Mouse (Mus musculus) intestine, embryonic 16.5 days (tissue): ENCODE data around the gene Tasp1. TPM values are rescaled to one million over a fixed set of nuclear protein-coding genes. Genes with fewer than 3 reads are reported as not detected.
A peak's percentile ranks its signal among the peaks of the same experiment; 100 is the strongest.

ENCODE experiments used
- ATAC-seq: fragments of 200-750 bp; cut with Nextera tagmentation; 2 replicates; pipeline ENCODE4 v1.8.0; 2017; ENCODE audit warnings: moderate TSS enrichment, moderate library complexity
- H3K27ac ChIP-seq: fragments of 300-500 bp; sonication (generic); 2 replicates; pipeline ENCODE4 v1.5.1; 2014; ENCODE audit warnings: mild to moderate bottlenecking, low read length
- H3K27me3 ChIP-seq: fragments of 300-500 bp; sonication (generic); replicated peaks from 2 replicates; pipeline ENCODE4 v1.6.1; 2014; ENCODE audit warnings: low read length, control low read depth, mixed read lengths; ENCODE audit not compliant: control insufficient read depth, insufficient read depth
- H3K36me3 ChIP-seq: fragments of 300-500 bp; sonication (generic); 2 replicates; pipeline ENCODE4 v1.6.1; 2014; ENCODE audit warnings: low read length, control low read depth; ENCODE audit not compliant: control insufficient read depth, insufficient read depth
- H3K4me1 ChIP-seq: fragments of 300-500 bp; sonication (generic); 2 replicates; pipeline ENCODE4 v1.6.1; 2014; ENCODE audit warnings: low read length, control low read depth, mixed read lengths; ENCODE audit not compliant: control insufficient read depth, insufficient read depth
- H3K4me2 ChIP-seq: fragments of 300-500 bp; sonication (generic); 2 replicates; pipeline ENCODE4 v1.6.1; 2014; ENCODE audit warnings: low read depth, low read length, control low read depth
- H3K4me3 ChIP-seq: fragments of 300-500 bp; sonication (generic); 2 replicates; pipeline ENCODE4 v1.5.1; 2014; ENCODE audit warnings: mild to moderate bottlenecking, low read length
- H3K9ac ChIP-seq: fragments of 300-500 bp; sonication (generic); 2 replicates; pipeline ENCODE4 v1.6.1; 2014; ENCODE audit warnings: low read depth, low read length
- H3K9me3 ChIP-seq: fragments of 300-500 bp; sonication (generic); 2 replicates; pipeline ENCODE4 v1.6.1; 2016; ENCODE audit warnings: low read length, control low read depth; ENCODE audit not compliant: control insufficient read depth
- WGBS: fragments of 180-500 bp; shearing (Covaris S2); extraction: QIAGEN DNeasy Blood & Tissue Kit; methylation state at CpG from one replicate; pipeline ENCODE4 v1.1.7; 2014; 5-methylcytosine and 5-hydroxymethylcytosine counted together
- polyA plus RNA-seq: library from polyadenylated mRNA; unstranded; fragments of >200 nt; fragmentation: Nextera tagmentation; extraction: Ambion mirVana; gene quantifications from 2 replicates; pipeline ENCODE4 v1.2.1, GENCODE M21; 2015

Gene Tasp1
- polyA plus RNA-seq, 1 experiment from 2014 or later: 17.9 TPM

DNA sequence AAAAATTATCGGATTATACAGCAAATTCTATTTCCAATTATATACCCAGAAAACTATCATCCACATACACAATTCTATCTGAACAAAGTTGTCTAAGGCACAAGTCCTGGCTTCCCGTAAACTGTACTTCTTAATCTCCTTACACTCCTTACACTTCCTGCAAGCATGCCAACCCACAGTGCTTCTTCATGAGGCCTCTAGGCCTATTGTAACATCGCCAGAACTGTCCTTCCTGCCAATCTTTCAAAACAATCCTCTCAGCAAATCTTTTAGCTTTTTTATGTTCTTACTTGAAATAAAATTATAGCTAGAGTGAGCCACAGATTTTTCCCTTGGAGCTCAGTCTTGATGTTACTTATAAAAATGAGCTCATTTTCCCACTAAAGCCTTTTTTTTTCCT is 5.1 kb downstream of the Tasp1 start:
- WGBS: 87% methylated on average over 3 of the region's 3 CpGs
- Histone ChIP-seq H3K4me2 (no peak overlapping the region), H3K36me3 (no peaks in the 10 kb centered on the region), H3K27ac (no peak overlapping the region), H3K4me3 (no peak overlapping the region), H3K4me1 (no peaks in the 10 kb centered on the region), H3K27me3 (no peaks in the 10 kb centered on the region), H3K9me3 (0 out of 2 replicates have a peak, but pooled peaks cover 3% of the 10 kb centered on the region), H3K9ac (no peak overlapping the region)
- no peak for ATAC-seq

DNA sequence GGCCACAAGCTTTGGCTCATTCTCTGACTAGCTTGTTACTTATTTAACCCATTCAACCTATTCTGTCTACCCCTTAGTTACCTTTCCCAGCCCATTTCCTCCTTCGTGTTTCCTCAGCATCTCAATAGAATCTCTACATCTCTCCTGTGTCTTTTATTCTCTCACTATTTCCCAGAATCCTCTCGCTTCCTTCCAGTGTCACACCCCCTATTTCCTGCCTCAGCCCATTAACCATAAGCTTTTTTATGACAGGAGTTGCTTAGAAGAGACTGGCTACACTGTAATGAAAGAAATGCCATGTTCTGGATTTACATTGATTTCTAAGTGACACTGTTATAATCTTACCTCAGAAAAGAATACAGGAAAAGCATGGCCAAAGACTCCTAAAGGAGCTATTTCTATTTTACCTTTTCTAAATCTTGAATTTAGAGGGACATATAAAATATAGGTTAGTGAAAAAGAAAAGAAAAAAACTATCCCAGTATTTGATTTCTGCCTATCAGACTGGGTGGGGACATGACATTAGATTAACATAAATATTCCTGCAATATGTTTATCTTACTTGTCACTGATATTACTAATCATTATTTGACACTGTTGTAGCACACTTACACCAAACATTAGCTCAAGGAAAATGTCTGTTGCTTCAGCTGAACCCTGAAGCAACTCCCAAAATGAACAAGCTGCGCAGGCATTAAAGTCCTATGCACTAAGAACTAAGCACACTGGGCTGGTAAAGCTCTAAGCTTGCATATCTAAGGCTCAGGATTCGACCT is 6.3 kb downstream of the Tasp1 start:
- Histone ChIP-seq H3K27ac (no peak overlapping the region), H3K4me1 (no peaks in the 10 kb centered on the region), H3K4me2 (no peak overlapping the region), H3K27me3 (no peaks in the 10 kb centered on the region), H3K9me3 (no peaks in the 10 kb centered on the region), H3K36me3 (no peaks in the 10 kb centered on the region; the same call in 1 of the 2 replicates), H3K9ac (no peak overlapping the region), H3K4me3 (no peak overlapping the region)
- ATAC-seq: no peak
- WGBS: 90% methylated on average over 4 of the region's 4 CpGs

DNA sequence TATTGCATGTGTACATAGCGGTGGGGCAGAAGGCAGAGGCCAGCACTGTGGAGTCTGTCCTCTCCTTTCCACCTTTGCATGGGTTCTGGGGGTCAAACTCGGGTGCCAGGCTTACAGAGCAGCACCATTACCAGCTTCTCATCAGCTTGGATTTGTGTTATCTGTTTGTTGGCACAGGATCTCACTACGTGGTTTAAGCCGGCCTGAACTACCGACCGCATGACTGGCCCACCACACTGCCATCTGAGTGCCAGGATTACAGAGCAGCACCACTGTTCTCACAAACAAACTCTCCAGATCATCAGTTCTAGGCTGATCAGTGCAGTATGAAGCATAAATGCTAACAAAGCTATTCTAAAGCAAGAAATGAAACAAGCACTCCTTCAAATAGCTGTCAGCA is 8.5 kb downstream of the Tasp1 start:
- Histone ChIP-seq H3K4me2 (no peak overlapping the region), H3K4me1 (no peaks in the 10 kb centered on the region), H3K4me3 (no peak overlapping the region), H3K9me3 (no peaks in the 10 kb centered on the region), H3K27ac (no peak overlapping the region), H3K36me3 (no peaks in the 10 kb centered on the region; the same call in 1 of the 2 replicates), H3K27me3 (no peaks in the 10 kb centered on the region), H3K9ac (no peak overlapping the region)
- 91% methylated on average over 6 of the region's 6 CpGs for WGBS
- no peak for ATAC-seq

DNA sequence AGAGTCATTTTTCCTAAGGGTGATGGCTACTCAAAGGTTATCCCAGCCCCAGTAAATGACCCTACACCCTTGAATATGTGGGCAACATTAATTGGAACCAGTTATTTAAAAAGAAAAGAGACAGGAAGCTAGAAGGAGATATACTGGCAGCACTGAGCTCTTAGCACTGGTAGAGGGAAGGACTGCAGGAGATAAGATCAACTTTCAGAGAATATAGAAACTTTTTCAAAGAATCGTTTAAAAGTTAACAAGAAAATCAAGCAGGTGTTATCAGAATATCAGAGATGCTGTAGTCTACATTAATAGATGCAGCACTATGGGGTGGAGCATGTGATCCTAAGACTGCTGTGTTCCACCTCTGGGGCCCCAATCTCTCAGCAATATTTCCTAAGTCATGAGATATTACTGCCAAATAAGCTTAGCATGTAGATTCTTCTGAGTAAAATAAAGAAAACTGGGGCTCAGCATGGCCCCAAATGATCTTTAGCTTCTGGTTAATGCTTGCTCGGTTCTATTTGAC is 14.9 kb downstream of the Tasp1 start:
- Histone ChIP-seq H3K9me3 (no peaks in the 10 kb centered on the region), H3K27me3 (no peaks in the 10 kb centered on the region), H3K36me3 (peaks cover 2% of the 10 kb centered on the region), H3K27ac (no peak overlapping the region), H3K9ac (no peak overlapping the region), H3K4me1 (no peaks in the 10 kb centered on the region), H3K4me2 (no peak overlapping the region), H3K4me3 (no peak overlapping the region)
- ATAC-seq: no peak
- 86% methylated on average over 2 of the region's 2 CpGs for WGBS

DNA sequence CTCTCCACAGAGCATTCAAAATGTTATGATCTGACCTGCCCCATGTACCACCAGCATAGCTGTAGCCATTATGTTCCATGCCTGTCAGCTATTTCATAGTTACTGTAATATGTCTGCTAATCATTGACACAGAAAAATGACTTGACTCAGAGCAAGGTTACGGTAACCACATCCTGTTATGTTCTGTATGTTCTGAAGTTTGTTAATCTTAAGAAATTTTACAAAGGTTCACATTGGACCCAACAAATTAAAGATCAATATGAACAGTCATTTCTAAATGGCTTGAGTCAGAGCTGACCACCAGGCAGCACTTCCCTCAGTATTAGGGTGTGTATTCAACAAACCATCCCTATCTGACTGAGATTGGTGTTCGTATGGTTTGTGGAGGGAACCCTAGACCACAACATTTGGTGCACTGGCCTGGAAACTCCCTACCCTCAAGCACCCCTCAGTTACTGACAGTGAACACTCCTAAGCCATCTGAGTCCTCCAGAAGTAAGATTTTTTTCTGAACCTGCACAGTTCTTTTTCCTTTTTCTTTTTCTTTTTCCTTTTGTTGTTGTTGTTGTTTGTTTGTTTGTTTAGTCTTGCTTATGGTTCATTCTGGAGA is 24.0 kb downstream of the Tasp1 start:
- no peaks in the 10 kb centered on the region for H3K36me3 ChIP-seq
- no peak for ATAC-seq
- no peak overlapping the region for H3K27ac ChIP-seq
- no peaks in the 10 kb centered on the region for H3K9me3 ChIP-seq
- no peaks in the 10 kb centered on the region for H3K27me3 ChIP-seq
- no peak overlapping the region for H3K4me2 ChIP-seq
- no peak overlapping the region for H3K4me3 ChIP-seq
- no peaks in the 10 kb centered on the region for H3K4me1 ChIP-seq
- no peak overlapping the region for H3K9ac ChIP-seq
- WGBS: 77% methylated on average over 2 of the region's 2 CpGs

DNA sequence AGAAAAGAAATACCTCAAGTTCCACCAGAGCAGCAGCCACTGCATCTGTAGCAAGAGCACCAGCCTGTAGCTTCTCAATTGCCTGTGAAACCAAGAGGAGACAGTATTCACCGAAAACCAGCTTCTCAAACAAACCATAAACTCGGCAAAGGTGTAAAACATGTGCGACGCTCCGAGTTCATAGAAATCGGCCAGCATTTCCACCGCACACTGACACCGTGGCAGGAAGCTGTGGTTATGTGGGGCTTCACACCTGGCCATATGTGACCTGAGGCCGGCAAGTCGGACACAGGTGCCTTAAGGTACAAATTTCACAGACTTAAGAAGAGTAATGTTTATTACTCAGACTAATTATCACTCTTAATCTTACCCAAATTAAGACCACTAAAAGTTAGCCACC is 24.5 kb downstream of the Tasp1 start:
- no peaks in the 10 kb centered on the region for H3K27me3 ChIP-seq
- WGBS: 92% methylated on average over 10 of the region's 10 CpGs
- no peak for ATAC-seq
- H3K4me2 ChIP-seq: no peak overlapping the region
- no peaks in the 10 kb centered on the region for H3K36me3 ChIP-seq
- no peak overlapping the region for H3K9ac ChIP-seq
- no peaks in the 10 kb centered on the region for H3K4me1 ChIP-seq
- H3K4me3 ChIP-seq: no peak overlapping the region
- H3K27ac ChIP-seq: no peak overlapping the region
- no peaks in the 10 kb centered on the region for H3K9me3 ChIP-seq

DNA sequence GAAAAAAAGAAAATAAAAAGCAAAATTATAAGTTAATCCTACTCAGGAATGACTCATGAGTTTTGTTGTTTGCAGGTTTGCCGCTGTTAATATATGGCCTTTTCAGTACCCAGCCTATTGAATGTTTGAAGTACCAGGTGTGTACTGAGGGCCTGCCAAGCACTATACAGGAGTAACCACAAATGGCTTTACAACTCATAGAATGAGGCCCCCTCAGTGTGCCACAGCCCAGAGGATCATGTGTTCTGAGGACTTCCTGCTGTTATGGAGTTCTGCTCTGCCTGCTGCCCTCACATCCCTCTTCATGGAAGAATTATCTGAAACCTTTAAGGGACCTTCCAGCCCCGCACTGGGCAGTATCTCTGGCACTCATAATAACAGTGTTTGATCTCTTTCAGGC is 29.1 kb downstream of the Tasp1 start:
- no peaks in the 10 kb centered on the region for H3K27me3 ChIP-seq
- peak; percentile 71 for ATAC-seq
- H3K4me2 ChIP-seq: no peak overlapping the region
- H3K9me3 ChIP-seq: no peaks in the 10 kb centered on the region
- 89% methylated on average over 2 of the region's 2 CpGs for WGBS
- 0 out of 2 replicates have a peak overlapping the region, but pooled peaks have one; percentile 28 for H3K27ac ChIP-seq
- H3K4me3 ChIP-seq: no peak overlapping the region
- no peaks in the 10 kb centered on the region for H3K36me3 ChIP-seq
- no peak overlapping the region for H3K9ac ChIP-seq
- H3K4me1 ChIP-seq: no peaks in the 10 kb centered on the region

DNA sequence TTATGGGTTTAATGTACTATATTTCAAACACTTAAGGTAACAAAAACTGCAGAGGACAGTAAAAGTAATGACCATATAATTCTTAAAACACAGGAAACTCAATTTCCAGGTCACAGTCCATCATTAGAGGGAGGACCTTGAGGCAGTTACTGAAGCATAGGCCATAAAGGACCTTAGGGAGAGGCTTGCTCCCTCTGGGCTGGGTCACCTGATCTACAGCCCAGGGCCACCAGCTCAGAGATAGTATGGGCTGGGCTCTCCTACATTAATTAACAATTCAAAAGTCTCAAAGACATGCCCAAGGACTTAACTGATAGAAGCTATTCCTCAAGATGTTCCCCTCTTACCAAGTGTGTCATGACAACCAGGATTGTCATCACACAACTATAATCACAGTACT is 29.8 kb downstream of the Tasp1 start:
- H3K9ac ChIP-seq: no peak overlapping the region
- H3K4me3 ChIP-seq: no peak overlapping the region
- ATAC-seq: peak; percentile 95
- no peak overlapping the region for H3K27ac ChIP-seq
- no peaks in the 10 kb centered on the region for H3K36me3 ChIP-seq
- H3K9me3 ChIP-seq: no peaks in the 10 kb centered on the region
- no peaks in the 10 kb centered on the region for H3K27me3 ChIP-seq
- no peak overlapping the region for H3K4me2 ChIP-seq
- H3K4me1 ChIP-seq: no peaks in the 10 kb centered on the region

DNA sequence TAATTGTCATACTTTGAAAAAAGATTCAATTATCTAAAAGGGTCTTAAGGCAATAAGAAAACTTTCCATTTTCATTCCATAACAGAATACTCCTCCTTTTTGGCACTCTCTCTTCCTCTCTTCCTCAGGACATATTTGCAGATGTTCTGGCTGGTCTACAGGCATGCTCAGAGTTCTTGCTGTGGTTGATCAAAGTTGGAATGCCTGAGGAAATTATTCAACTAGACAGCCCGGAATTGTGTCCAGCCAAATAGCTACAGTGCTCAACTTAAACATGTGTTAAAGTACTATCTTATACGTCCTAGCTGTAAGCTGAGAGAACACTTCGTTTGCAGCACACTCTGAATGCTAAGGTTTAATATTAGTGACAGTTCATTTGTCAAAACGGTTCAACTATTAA is 41.7 kb downstream of the Tasp1 start:
- 63% methylated on average over 4 of the region's 4 CpGs for WGBS
- ATAC-seq: no peak
- no peak overlapping the region for H3K9ac ChIP-seq

More for the DNA sequence above, 41.7 kb downstream of the Tasp1 start:
- H3K27ac ChIP-seq: no peak overlapping the region
- no peaks in the 10 kb centered on the region for H3K4me1 ChIP-seq
- H3K36me3 ChIP-seq: peaks cover 2% of the 10 kb centered on the region; the same call in 1 of the 2 replicates
- H3K4me2 ChIP-seq: no peak overlapping the region
- H3K9me3 ChIP-seq: no peaks in the 10 kb centered on the region
- H3K4me3 ChIP-seq: no peak overlapping the region
- no peaks in the 10 kb centered on the region for H3K27me3 ChIP-seq
